Mouse (Mus musculus) layer of hippocampus, adult 11-12 months (tissue): Measurements from ENCODE around the gene Dmpk.
A peak's percentile ranks its signal among the peaks of the same experiment; 100 is the strongest.

Experiments used
- DNase-seq: peaks from one replicate; pipeline ENCODE4 v3.0.0; 2022; ENCODE audit warnings: low spot score

The Dmpk gene

GRCm38 (mm10) chr7:19075723-19076585, 7.7 kb upstream of the Dmpk start, which contains the start of gene Dmwd:
TSS of gene Dmwd (plus strand) at chr7:19076227.
- DNase-seq: peak; percentile 97

- no peak for DNase-seq
Observed at GRCm38 (mm10) chr7:19076586-19076991, 7.1 kb upstream of the Dmpk start.

GRCm38 (mm10) chr7:19077761-19078160, 5.9 kb upstream of the Dmpk start:
- no peak for DNase-seq

- no peak for DNase-seq
Observed at GRCm38 (mm10) chr7:19078732-19079131, 4.9 kb upstream of the Dmpk start.

GRCm38 (mm10) chr7:19080451-19080950, 3.1 kb upstream of the Dmpk start:
- DNase-seq: peak; percentile 57

GRCm38 (mm10) chr7:19082171-19082570, 1.5 kb upstream of the Dmpk start:
- no peak for DNase-seq

- DNase-seq: no peak
Observed at GRCm38 (mm10) chr7:19083096-19083495, 553 bp upstream of the Dmpk start.

GRCm38 (mm10) chr7:19084277-19084771, 675 bp downstream of the Dmpk start:
- DNase-seq: no peak

- no peak for DNase-seq
Observed at GRCm38 (mm10) chr7:19084921-19085473, 1.3 kb downstream of the Dmpk start.

- no peak for DNase-seq
Observed at GRCm38 (mm10) chr7:19085495-19085894, 1.8 kb downstream of the Dmpk start.

- DNase-seq: no peak
Observed at GRCm38 (mm10) chr7:19086042-19086441, 2.4 kb downstream of the Dmpk start.

- DNase-seq: no peak
Observed at GRCm38 (mm10) chr7:19086760-19087159, 3.1 kb downstream of the Dmpk start.

GRCm38 (mm10) chr7:19088813-19089212, 5.2 kb downstream of the Dmpk start:
- DNase-seq: peak; percentile 69

GRCm38 (mm10) chr7:19091913-19092312, 8.3 kb downstream of the Dmpk start:
- DNase-seq: no peak

GRCm38 (mm10) chr7:19092381-19093173, 8.9 kb downstream of the Dmpk start:
- DNase-seq: peak; percentile 45

- peak; percentile 82 for DNase-seq
Observed at GRCm38 (mm10) chr7:19093174-19093521, 9.5 kb downstream of the Dmpk start.

- peak; percentile 80 for DNase-seq
Observed at GRCm38 (mm10) chr7:19093537-19094385, 10.1 kb downstream of the Dmpk start.

- DNase-seq: no peak
Observed at GRCm38 (mm10) chr7:19094471-19094825, 10.8 kb downstream of the Dmpk start, which contains the start of gene Six5. TSS of gene Six5 (plus strand) at chr7:19094594.

- DNase-seq: no peak
Observed at GRCm38 (mm10) chr7:19094826-19095750, 11.4 kb downstream of the Dmpk start.

- no peak for DNase-seq
Observed at GRCm38 (mm10) chr7:19095751-19096110, 12.1 kb downstream of the Dmpk start.
